Mouse (Mus musculus): ENCODE data around the gene Fes.

DNA sequence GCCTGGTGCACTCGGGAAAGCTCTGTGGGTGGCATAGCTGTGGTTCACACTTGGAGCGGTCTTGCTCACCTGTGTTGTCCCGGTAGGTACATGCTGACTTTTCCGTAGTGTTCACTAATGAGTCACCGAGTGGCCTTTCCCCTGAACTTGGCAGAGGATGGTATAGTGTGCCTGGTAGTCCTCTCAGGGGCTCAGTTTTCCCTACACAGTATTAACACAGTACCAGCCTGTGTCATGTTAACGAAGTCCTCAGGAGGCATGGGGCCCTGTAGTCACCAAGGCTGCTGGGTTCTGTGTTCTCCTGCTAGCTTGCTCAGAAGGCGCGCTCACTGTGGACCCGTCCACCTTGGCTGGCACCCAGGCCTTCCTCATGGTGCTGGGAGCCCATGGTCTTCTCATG is 22.6 kb upstream of the Fes start:
- no peak for TF ChIP-seq POLR2A (IDR thresholded peaks at IDR 0.05; ENCODE audit: extremely low read depth, insufficient read depth, low read length)
- TF ChIP-seq CTCF (IDR thresholded peaks at IDR 0.05; ENCODE audit: extremely low read depth, insufficient read depth, low read length), result no peak

Measured in cortical plate, adult 2 months (tissue).